Mouse (Mus musculus) intestine, embryonic 16.5 days (tissue): Measurements from ENCODE around the gene Ybx1. TPM values are rescaled to one million over a fixed set of nuclear protein-coding genes. Genes with fewer than 3 reads are reported as not detected.

ENCODE experiments used
- ATAC-seq: fragments of 200-750 bp; cut with Nextera tagmentation; 2 replicates; pipeline ENCODE4 v1.8.0; 2017; ENCODE audit warnings: moderate TSS enrichment, moderate library complexity
- H3K27ac ChIP-seq: fragments of 300-500 bp; sonication (generic); 2 replicates; pipeline ENCODE4 v1.5.1; 2014; ENCODE audit warnings: mild to moderate bottlenecking, low read length
- H3K27me3 ChIP-seq: fragments of 300-500 bp; sonication (generic); replicated peaks from 2 replicates; pipeline ENCODE4 v1.6.1; 2014; ENCODE audit warnings: low read length, control low read depth, mixed read lengths; ENCODE audit not compliant: control insufficient read depth, insufficient read depth
- H3K36me3 ChIP-seq: fragments of 300-500 bp; sonication (generic); 2 replicates; pipeline ENCODE4 v1.6.1; 2014; ENCODE audit warnings: low read length, control low read depth; ENCODE audit not compliant: control insufficient read depth, insufficient read depth
- H3K4me1 ChIP-seq: fragments of 300-500 bp; sonication (generic); 2 replicates; pipeline ENCODE4 v1.6.1; 2014; ENCODE audit warnings: low read length, control low read depth, mixed read lengths; ENCODE audit not compliant: control insufficient read depth, insufficient read depth
- H3K4me2 ChIP-seq: fragments of 300-500 bp; sonication (generic); 2 replicates; pipeline ENCODE4 v1.6.1; 2014; ENCODE audit warnings: low read depth, low read length, control low read depth
- H3K4me3 ChIP-seq: fragments of 300-500 bp; sonication (generic); 2 replicates; pipeline ENCODE4 v1.5.1; 2014; ENCODE audit warnings: mild to moderate bottlenecking, low read length
- H3K9ac ChIP-seq: fragments of 300-500 bp; sonication (generic); 2 replicates; pipeline ENCODE4 v1.6.1; 2014; ENCODE audit warnings: low read depth, low read length
- H3K9me3 ChIP-seq: fragments of 300-500 bp; sonication (generic); 2 replicates; pipeline ENCODE4 v1.6.1; 2016; ENCODE audit warnings: low read length, control low read depth; ENCODE audit not compliant: control insufficient read depth
- WGBS: fragments of 180-500 bp; shearing (Covaris S2); extraction: QIAGEN DNeasy Blood & Tissue Kit; methylation state at CpG from one replicate; pipeline ENCODE4 v1.1.7; 2014; 5-methylcytosine and 5-hydroxymethylcytosine counted together
- polyA plus RNA-seq: library from polyadenylated mRNA; unstranded; fragments of >200 nt; fragmentation: Nextera tagmentation; extraction: Ambion mirVana; gene quantifications from 2 replicates; pipeline ENCODE4 v1.2.1, GENCODE M21; 2015

Ybx1 gene
- polyA plus RNA-seq, 1 experiment from 2014 or later = 420 TPM

DNA sequence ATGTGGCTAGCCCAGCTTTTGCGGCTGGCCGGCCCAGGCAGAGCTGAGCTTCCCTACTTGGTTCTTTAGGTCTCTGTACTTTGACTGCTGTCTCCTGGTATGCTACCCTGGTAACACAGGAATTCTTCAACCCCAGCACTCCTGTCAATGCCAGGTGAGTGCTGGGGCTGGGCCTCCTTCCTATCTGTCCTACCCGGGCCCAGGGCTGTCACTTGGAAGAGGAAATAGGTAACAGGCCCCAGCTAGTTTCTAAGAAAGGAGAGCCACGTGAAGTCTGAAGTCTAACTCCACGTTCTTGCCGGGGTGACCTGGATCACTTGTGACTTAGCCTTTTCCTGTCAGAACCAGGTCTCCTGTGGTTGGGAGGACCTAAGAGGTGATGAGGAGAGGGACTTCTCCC lies 37.3 kb downstream of the Ybx1 start:
- no peaks in the 10 kb centered on the region for H3K27me3 ChIP-seq
- H3K4me3 ChIP-seq = no peak overlapping the region
- H3K9ac ChIP-seq = peak overlapping the region; percentile 4; the same call in 1 of the 2 replicates
- H3K9me3 ChIP-seq = no peaks in the 10 kb centered on the region
- H3K27ac ChIP-seq = peak overlapping the region; percentile 61; the same call in 1 of the 2 replicates
- no peak overlapping the region for H3K4me2 ChIP-seq
- WGBS = 56% methylated on average over 6 of the region's 6 CpGs
- H3K4me1 ChIP-seq = 0 out of 2 replicates have a peak, but pooled peaks cover 3% of the 10 kb centered on the region
- ATAC-seq = peak; percentile 78
- no peaks in the 10 kb centered on the region for H3K36me3 ChIP-seq

GRCm38 (mm10) chr4:119255351-119255750 lies 39.1 kb downstream of the Ybx1 start, which contains the start of gene Cldn19:
Gene Cldn19, plus strand, starts transcription at chr4:119255414.
- no peak for ATAC-seq
- no peak within 1 kb of the TSS for H3K9ac ChIP-seq
- 0 out of 2 replicates have a peak, but pooled peaks cover 3% of the 10 kb centered on the region for H3K4me1 ChIP-seq
- H3K4me3 ChIP-seq = no peak within 1 kb of the TSS
- H3K27me3 ChIP-seq = no peaks in the 10 kb centered on the region
- WGBS = 85% methylated on average over 12 of the region's 12 CpGs
- no peak within 1 kb of the TSS for H3K27ac ChIP-seq
- no peaks in the 10 kb centered on the region for H3K9me3 ChIP-seq
- no peak within 1 kb of the TSS for H3K4me2 ChIP-seq
- H3K36me3 ChIP-seq = no peaks in the 10 kb centered on the region

- Histone ChIP-seq H3K27me3 (no peaks in the 10 kb centered on the region), H3K9ac (no peak overlapping the region), H3K4me3 (no peak overlapping the region), H3K36me3 (no peaks in the 10 kb centered on the region), H3K27ac (no peak overlapping the region), H3K9me3 (no peaks in the 10 kb centered on the region), H3K4me1 (0 out of 2 replicates have a peak, but pooled peaks cover 3% of the 10 kb centered on the region), H3K4me2 (no peak overlapping the region)
- ATAC-seq = no peak
- 48% methylated on average over 9 of the region's 9 CpGs for WGBS
Observed at GRCm38 (mm10) chr4:119254012-119254618, 40.3 kb downstream of the Ybx1 start.

- Histone ChIP-seq H3K36me3 (no peaks in the 10 kb centered on the region), H3K4me3 (no peak overlapping the region), H3K27ac (no peak overlapping the region), H3K27me3 (no peaks in the 10 kb centered on the region), H3K9me3 (no peaks in the 10 kb centered on the region), H3K4me1 (no peaks in the 10 kb centered on the region), H3K9ac (no peak overlapping the region), H3K4me2 (no peak overlapping the region)
- no peak for ATAC-seq
- WGBS = 46% methylated on average over 7 of the region's 7 CpGs
Observed at GRCm38 (mm10) chr4:119252025-119252808, 42.2 kb downstream of the Ybx1 start.

GRCm38 (mm10) chr4:119248407-119248965 lies 45.9 kb downstream of the Ybx1 start:
- no peak for ATAC-seq
- Histone ChIP-seq H3K9me3 (no peaks in the 10 kb centered on the region), H3K27ac (no peak overlapping the region), H3K4me2 (no peak overlapping the region), H3K4me3 (no peak overlapping the region), H3K27me3 (no peaks in the 10 kb centered on the region), H3K36me3 (no peaks in the 10 kb centered on the region), H3K9ac (no peak overlapping the region), H3K4me1 (no peaks in the 10 kb centered on the region)
- 85% methylated on average over 11 of the region's 11 CpGs for WGBS

- H3K4me2 ChIP-seq = no peak overlapping the region
- no peaks in the 10 kb centered on the region for H3K36me3 ChIP-seq
- no peaks in the 10 kb centered on the region for H3K9me3 ChIP-seq
- no peak overlapping the region for H3K4me3 ChIP-seq
- 35% methylated on average over 13 of the region's 13 CpGs for WGBS
- peak; percentile 78 for ATAC-seq
- H3K9ac ChIP-seq = peak overlapping the region; percentile 26; the same call in 1 of the 2 replicates
- H3K4me1 ChIP-seq = no peaks in the 10 kb centered on the region
- no peaks in the 10 kb centered on the region for H3K27me3 ChIP-seq
- no peak overlapping the region for H3K27ac ChIP-seq
Observed at GRCm38 (mm10) chr4:119247462-119248235, 46.8 kb downstream of the Ybx1 start.

GRCm38 (mm10) chr4:119246688-119247225 lies 47.6 kb downstream of the Ybx1 start:
- H3K9me3 ChIP-seq = no peaks in the 10 kb centered on the region
- H3K36me3 ChIP-seq = no peaks in the 10 kb centered on the region
- H3K27ac ChIP-seq = no peak overlapping the region
- no peak for ATAC-seq
- H3K9ac ChIP-seq = no peak overlapping the region
- 71% methylated on average over 14 of the region's 14 CpGs for WGBS
- H3K4me3 ChIP-seq = no peak overlapping the region
- H3K4me2 ChIP-seq = no peak overlapping the region
- no peaks in the 10 kb centered on the region for H3K4me1 ChIP-seq
- H3K27me3 ChIP-seq = no peaks in the 10 kb centered on the region

DNA sequence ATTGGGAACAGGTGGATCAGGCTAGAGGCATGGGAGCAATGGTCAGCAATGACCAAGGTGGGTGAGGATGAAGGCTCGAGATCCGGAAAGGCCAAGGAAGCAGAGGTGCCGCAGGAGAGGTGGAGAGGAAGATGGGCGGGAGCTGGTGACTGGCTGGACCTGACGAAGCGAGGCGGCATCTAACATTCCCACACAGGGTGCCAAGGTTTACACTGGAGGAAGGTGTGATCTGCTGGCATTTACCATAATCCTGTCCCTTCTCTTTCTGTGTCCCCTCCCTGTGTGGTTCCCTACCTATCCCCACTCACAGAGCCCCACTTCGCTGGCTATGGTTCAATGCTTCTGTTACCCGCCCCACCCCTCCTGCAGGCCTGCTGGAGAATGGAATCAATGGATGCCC lies 48.4 kb downstream of the Ybx1 start:
- no peak overlapping the region for H3K27ac ChIP-seq
- no peak overlapping the region for H3K4me3 ChIP-seq
- H3K9me3 ChIP-seq = no peaks in the 10 kb centered on the region
- no peaks in the 10 kb centered on the region for H3K27me3 ChIP-seq
- H3K4me2 ChIP-seq = no peak overlapping the region
- H3K4me1 ChIP-seq = no peaks in the 10 kb centered on the region
- 93% methylated on average over 9 of the region's 9 CpGs for WGBS
- no peak overlapping the region for H3K9ac ChIP-seq
- H3K36me3 ChIP-seq = 0 out of 2 replicates have a peak, but pooled peaks cover 2% of the 10 kb centered on the region
- ATAC-seq = no peak
